Mouse (Mus musculus): Measurements from ENCODE around the gene Pfn4. TPM values are rescaled to one million over a fixed set of nuclear protein-coding genes. Genes with fewer than 3 reads are reported as not detected.
"Not testable (repeated sequence)": the region's sequence is repeated elsewhere in the genome, so short reads cannot be mapped to it uniquely, and the experiment has no call there.

Pfn4 gene
- polyA plus RNA-seq, 1 experiment = 14.8 TPM

DNA sequence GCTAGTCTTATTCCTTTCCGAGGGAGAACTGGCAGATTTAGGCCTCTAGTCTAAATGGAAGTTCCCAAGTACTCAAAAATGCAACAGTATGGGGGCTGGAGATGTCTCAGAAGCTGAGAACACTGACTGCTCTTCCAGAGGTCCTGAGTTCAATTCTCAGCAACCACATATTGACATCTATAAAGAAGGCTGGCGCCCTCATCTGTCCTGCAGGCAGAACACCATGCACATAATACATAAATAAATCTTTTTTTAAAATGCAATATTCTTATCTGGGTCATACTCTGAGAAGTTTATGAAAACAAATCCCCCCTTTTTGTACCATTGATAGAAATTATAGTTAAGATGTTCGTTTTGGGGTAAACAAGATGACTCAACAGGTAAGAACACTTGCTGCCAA lies 26.6 kb upstream of the Pfn4 start:
- Histone ChIP-seq H3K4me3 (ENCODE audit: insufficient read depth, low read length) (no peak overlapping the region), H3K27ac (ENCODE audit: insufficient read depth, low read length) (no peak overlapping the region), H3K4me1 (ENCODE audit: control insufficient read depth, insufficient read depth, low read length) (no peaks in the 10 kb centered on the region)
- no peak for TF ChIP-seq POLR2A (IDR thresholded peaks at IDR 0.05; ENCODE audit: extremely low read depth, insufficient read depth, low read length)
- TF ChIP-seq CTCF (IDR thresholded peaks at IDR 0.05; ENCODE audit: extremely low read depth, insufficient read depth, low read length) = no peak

DNA sequence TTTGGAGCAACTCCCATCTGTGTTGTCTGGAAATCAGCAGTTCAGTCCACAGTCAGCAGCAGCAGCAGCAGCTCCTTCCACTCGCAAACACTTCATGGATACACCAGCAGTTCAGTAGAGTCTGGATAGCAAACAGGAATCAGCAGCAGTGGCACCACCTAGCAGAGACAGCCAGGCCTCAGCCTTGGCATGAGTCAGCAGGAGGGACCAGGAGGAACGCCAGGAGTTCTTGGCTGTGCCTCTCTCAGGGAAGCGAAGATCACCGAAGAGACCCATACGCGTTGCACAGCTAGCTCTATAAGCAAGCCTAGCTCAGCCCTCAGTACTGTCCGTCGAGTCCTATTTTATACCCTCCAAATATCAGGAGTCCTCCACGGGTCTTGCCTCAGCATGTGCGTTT lies 24.3 kb upstream of the Pfn4 start:
- TF ChIP-seq POLR2A (IDR thresholded peaks at IDR 0.05; ENCODE audit: extremely low read depth, insufficient read depth, low read length) (no peak), CTCF (IDR thresholded peaks at IDR 0.05; ENCODE audit: extremely low read depth, insufficient read depth, low read length) (no peak)

DNA sequence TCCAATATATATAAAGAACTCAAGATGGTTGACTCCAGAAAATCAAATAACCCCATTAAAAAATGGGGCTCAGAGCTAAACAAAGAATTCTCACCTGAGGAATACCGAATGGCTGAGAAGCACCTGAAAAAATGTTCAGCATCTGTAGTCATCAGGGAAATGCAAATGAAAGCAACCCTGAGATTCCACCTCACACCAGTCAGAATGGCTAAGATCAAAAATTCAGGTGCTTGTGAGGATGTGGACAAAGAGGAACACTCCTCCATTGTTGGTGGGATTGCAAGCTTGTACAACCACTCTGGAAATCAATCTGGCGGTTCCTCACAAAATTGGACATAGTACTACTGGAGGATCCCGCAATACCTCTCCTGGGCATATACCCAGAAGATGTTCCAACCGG lies 14.4 kb upstream of the Pfn4 start:
- H3K4me3 ChIP-seq (ENCODE audit: insufficient read depth, low read length); H3K27ac ChIP-seq (ENCODE audit: insufficient read depth, low read length); H3K4me1 ChIP-seq (ENCODE audit: control insufficient read depth, insufficient read depth, low read length): not testable (repeated sequence)

More for the DNA sequence above, 24.3 kb upstream of the Pfn4 start:
- H3K4me1 ChIP-seq (ENCODE audit: control insufficient read depth, insufficient read depth, low read length) = no peaks in the 10 kb centered on the region
- H3K27ac ChIP-seq (ENCODE audit: insufficient read depth, low read length) = no peak overlapping the region
- H3K4me3 ChIP-seq (ENCODE audit: insufficient read depth, low read length) = no peak overlapping the region

DNA sequence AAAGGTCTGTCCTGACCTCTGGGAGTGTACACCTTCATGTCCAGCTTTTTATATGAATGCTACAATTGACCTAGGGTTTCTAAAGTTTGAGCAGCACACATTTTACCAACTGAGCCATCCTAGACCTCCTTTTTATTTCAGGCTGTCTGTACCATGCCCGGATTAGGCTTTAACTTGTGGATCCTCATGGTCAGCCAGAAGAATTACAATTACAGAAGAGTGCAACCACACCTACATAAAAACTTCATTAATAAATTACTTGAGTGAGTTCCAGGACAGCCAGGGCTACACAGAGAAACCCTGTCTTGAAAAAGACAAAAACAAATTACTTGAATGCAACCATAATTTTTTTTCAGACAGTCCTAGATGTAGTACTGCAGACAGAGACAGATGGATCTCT lies 11.8 kb upstream of the Pfn4 start:
- Histone ChIP-seq H3K27ac (ENCODE audit: insufficient read depth, low read length) (no peak overlapping the region), H3K4me3 (ENCODE audit: insufficient read depth, low read length) (no peak overlapping the region), H3K4me1 (ENCODE audit: control insufficient read depth, insufficient read depth, low read length) (no peaks in the 10 kb centered on the region)
- TF ChIP-seq CTCF (IDR thresholded peaks at IDR 0.05; ENCODE audit: extremely low read depth, insufficient read depth, low read length) = no peak
- TF ChIP-seq POLR2A (IDR thresholded peaks at IDR 0.05; ENCODE audit: extremely low read depth, insufficient read depth, low read length) = no peak

DNA sequence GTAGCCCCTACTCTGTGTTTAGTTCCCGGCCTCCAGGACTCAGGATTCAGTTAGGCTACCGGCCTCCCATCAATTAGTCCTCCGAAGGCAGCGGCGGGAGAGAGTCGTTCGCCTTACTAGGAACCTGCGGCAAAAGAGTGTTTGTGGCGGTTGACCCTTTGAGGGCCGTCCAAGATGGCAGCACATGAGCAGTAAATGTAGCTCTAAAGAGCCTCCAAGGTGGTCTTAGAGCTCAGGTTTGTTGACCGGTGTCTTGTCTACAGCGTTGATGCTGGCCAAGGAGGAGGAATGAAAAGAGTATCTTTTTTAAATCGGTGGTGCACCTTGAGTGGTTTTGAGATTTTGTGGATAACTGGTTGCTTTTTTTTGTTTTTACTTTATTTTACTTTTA lies 506 bp downstream of the Pfn4 start:
- H3K4me3 ChIP-seq (ENCODE audit: insufficient read depth, low read length) = peak overlapping the region; percentile 72
- H3K4me1 ChIP-seq (ENCODE audit: control insufficient read depth, insufficient read depth, low read length) = no peaks in the 10 kb centered on the region
- H3K27ac ChIP-seq (ENCODE audit: insufficient read depth, low read length) = peak overlapping the region; percentile 98; the same call in 1 of the 2 replicates
- TF ChIP-seq CTCF (IDR thresholded peaks at IDR 0.05; ENCODE audit: extremely low read depth, insufficient read depth, low read length) (no peak), POLR2A (IDR thresholded peaks at IDR 0.05; ENCODE audit: extremely low read depth, insufficient read depth, low read length) (peak; percentile 0; the same call in 1 of the 2 replicates)

DNA sequence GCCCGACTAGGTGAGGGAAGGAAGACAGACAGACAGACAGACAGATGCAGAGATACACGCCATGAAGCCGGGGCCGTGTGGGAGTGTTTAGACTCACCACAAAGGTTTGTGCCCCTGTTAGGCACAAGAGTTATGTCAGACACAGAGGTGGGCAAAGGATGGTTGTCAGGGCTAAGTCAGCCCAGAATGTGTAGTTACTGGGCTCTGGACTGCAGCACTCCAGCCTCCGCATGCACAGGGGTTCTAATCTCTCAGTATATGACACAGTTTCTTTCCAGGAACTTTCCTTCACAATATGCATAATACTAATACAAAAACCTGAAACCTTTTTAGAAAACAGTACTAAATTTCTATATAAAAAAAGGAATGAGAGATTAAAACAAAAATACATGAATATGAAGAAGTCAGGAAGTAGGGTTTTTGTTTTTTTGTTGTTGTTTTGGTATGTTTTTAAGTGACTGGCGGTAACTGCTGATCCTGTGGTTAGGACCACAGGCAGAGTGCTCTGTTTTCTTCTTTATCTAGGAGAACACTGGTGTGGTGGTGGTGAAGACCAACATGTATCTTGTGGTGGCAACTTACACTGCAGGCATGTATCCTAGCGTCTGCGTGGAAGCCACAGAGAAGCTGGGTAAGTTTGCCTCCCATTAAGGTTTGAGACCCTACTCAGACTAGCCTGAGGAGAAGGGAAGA lies 6.2 kb downstream of the Pfn4 start:
- TF ChIP-seq CTCF (IDR thresholded peaks at IDR 0.05; ENCODE audit: extremely low read depth, insufficient read depth, low read length) = no peak
- TF ChIP-seq POLR2A (IDR thresholded peaks at IDR 0.05; ENCODE audit: extremely low read depth, insufficient read depth, low read length) = no peak

DNA sequence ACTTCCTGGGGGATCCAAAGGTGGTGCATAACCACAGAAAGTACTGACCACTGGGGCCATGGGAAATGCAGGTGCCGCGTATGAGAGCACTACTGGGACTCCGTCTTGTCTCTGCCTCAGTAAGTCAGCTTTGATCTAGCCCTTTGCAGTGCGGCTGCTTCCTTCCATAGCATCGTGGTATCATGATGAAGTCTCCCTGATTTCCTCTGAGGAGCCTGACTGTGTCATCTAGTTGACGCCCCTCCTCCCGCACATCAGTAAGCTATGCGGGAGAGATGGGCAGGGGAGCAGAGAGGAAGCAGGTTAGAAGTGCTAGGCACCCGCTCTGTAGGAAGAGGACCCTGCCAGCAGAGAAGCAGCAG lies 6.7 kb downstream of the Pfn4 start:
- Histone ChIP-seq H3K4me3 (ENCODE audit: insufficient read depth, low read length) (no peak overlapping the region), H3K27ac (ENCODE audit: insufficient read depth, low read length) (no peak overlapping the region), H3K4me1 (ENCODE audit: control insufficient read depth, insufficient read depth, low read length) (no peaks in the 10 kb centered on the region)
- TF ChIP-seq CTCF (IDR thresholded peaks at IDR 0.05; ENCODE audit: extremely low read depth, insufficient read depth, low read length) = no peak
- no peak for TF ChIP-seq POLR2A (IDR thresholded peaks at IDR 0.05; ENCODE audit: extremely low read depth, insufficient read depth, low read length)

More for the DNA sequence above, 6.2 kb downstream of the Pfn4 start:
- no peak overlapping the region for H3K27ac ChIP-seq (ENCODE audit: insufficient read depth, low read length)
- no peaks in the 10 kb centered on the region for H3K4me1 ChIP-seq (ENCODE audit: control insufficient read depth, insufficient read depth, low read length)
- H3K4me3 ChIP-seq (ENCODE audit: insufficient read depth, low read length) = no peak overlapping the region

DNA sequence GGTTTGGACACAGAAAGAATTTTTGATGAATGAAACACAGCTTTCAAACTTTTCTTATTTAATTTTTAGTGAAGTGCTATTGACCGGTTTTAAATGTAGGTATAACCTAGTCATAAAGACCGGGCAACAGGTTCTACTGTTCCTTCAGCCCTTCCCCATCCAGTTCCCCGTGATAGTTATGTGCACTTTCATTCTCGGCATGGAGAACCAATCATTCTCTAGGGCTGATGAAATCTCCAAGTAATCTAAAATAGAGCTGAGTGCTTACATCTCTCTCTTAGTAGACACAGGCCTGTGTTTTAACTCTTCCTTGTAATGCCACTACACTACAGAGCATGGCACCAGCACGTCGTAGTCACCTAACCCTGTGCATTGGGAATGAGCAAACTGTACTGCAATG lies 8.9 kb downstream of the Pfn4 start:
- Histone ChIP-seq H3K4me1 (ENCODE audit: control insufficient read depth, insufficient read depth, low read length) (no peaks in the 10 kb centered on the region), H3K4me3 (ENCODE audit: insufficient read depth, low read length) (no peak overlapping the region), H3K27ac (ENCODE audit: insufficient read depth, low read length) (no peak overlapping the region)
- TF ChIP-seq POLR2A (IDR thresholded peaks at IDR 0.05; ENCODE audit: extremely low read depth, insufficient read depth, low read length) (no peak), CTCF (IDR thresholded peaks at IDR 0.05; ENCODE audit: extremely low read depth, insufficient read depth, low read length) (no peak)

DNA sequence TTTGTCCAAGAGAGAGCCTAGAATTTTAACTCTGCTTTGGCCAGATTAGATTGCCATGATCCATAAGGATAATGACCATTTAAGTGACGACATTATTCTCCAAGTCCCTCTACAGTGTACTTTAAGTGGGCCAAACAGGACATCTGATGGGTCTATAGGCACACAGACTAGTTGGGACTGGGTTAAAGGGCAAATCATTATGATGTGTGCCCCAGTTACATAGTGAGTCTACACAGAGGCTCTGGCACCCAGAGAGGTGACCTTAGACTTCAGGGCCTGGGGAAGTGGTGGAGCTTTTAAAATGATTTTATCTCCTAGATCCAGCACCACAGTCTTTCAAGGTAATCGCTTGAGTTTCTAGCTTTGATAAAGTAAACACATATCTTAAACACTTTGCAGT lies 11.4 kb downstream of the Pfn4 start:
- Histone ChIP-seq H3K27ac (ENCODE audit: insufficient read depth, low read length) (no peak overlapping the region), H3K4me3 (ENCODE audit: insufficient read depth, low read length) (no peak overlapping the region), H3K4me1 (ENCODE audit: control insufficient read depth, insufficient read depth, low read length) (no peaks in the 10 kb centered on the region)
- TF ChIP-seq POLR2A (IDR thresholded peaks at IDR 0.05; ENCODE audit: extremely low read depth, insufficient read depth, low read length) = no peak
- no peak for TF ChIP-seq CTCF (IDR thresholded peaks at IDR 0.05; ENCODE audit: extremely low read depth, insufficient read depth, low read length)

DNA sequence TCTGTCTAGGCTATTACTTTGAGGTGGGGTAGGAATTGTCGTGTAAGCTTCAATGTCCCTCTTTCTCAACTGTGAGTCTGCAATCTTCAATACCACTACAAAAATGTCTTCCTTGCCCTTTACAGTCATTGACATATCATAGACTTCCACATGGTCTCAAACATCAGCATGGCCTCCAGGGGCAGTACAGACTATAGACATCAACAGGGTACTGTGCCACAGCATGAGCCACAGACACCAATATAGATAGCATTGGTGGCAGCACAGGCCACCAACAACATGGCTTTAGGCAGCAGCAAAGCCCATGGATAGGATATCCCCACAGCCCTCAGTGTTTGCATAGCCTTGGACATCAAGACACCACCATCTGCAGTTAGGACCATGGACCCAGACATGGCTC lies 12.4 kb downstream of the Pfn4 start:
- no peak overlapping the region for H3K27ac ChIP-seq (ENCODE audit: insufficient read depth, low read length)
- H3K4me3 ChIP-seq (ENCODE audit: insufficient read depth, low read length) = no peak overlapping the region
- no peak for TF ChIP-seq CTCF (IDR thresholded peaks at IDR 0.05; ENCODE audit: extremely low read depth, insufficient read depth, low read length)
- TF ChIP-seq POLR2A (IDR thresholded peaks at IDR 0.05; ENCODE audit: extremely low read depth, insufficient read depth, low read length) = no peak
- no peaks in the 10 kb centered on the region for H3K4me1 ChIP-seq (ENCODE audit: control insufficient read depth, insufficient read depth, low read length)

DNA sequence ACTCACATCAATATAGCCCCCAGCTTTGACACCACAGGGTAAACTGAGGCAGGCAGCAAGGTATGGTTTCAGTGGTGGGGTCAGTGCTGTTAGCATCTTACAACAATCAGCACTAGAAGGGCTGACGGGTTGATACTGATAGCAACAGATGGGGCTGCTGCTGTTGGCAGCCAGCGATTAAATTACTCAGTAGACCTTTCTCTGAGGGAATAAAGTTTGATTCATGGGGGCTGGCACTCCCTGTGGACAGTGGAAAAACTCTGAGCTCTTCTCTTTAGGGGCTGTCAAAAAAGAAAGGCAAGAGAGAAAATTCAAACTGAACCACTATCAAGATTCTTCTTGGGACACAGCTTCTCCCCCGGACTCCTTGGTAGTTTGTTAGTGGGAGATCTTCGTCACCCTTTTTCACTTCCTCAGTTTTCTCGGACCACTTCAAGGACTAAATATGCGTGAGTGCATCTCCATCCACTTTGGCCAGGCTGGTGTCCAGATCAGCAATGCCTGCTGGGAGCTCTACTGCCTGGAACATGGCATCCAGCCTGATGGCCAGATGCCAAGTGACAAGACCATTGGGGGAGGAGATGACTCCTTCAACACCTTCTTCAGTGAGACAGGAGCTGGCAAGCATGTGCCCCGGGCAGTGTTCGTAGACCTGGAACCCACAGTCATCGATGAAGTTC lies 13.0 kb downstream of the Pfn4 start:
- H3K4me1 ChIP-seq (ENCODE audit: control insufficient read depth, insufficient read depth, low read length); H3K27ac ChIP-seq (ENCODE audit: insufficient read depth, low read length); H3K4me3 ChIP-seq (ENCODE audit: insufficient read depth, low read length): not testable (repeated sequence)
